Mouse (Mus musculus) adrenal gland, postnatal 25 days (tissue): ENCODE results near the gene Hacl1. TPM values are rescaled to one million over a fixed set of nuclear protein-coding genes. Genes with fewer than 3 reads are reported as not detected.

ENCODE experiments used
- DNase-seq: peaks from one replicate; pipeline ENCODE4 v3.0.0; 2021; ENCODE audit warnings: mixed read lengths
- total RNA-seq: library from RNA; stranded (reverse); gene quantifications from 2 replicates; pipeline ENCODE4 v1.2.3, GENCODE M21; 2021

Hacl1 gene
- total RNA-seq, 1 experiment from 2014 or later: 69.0 TPM

DNA sequence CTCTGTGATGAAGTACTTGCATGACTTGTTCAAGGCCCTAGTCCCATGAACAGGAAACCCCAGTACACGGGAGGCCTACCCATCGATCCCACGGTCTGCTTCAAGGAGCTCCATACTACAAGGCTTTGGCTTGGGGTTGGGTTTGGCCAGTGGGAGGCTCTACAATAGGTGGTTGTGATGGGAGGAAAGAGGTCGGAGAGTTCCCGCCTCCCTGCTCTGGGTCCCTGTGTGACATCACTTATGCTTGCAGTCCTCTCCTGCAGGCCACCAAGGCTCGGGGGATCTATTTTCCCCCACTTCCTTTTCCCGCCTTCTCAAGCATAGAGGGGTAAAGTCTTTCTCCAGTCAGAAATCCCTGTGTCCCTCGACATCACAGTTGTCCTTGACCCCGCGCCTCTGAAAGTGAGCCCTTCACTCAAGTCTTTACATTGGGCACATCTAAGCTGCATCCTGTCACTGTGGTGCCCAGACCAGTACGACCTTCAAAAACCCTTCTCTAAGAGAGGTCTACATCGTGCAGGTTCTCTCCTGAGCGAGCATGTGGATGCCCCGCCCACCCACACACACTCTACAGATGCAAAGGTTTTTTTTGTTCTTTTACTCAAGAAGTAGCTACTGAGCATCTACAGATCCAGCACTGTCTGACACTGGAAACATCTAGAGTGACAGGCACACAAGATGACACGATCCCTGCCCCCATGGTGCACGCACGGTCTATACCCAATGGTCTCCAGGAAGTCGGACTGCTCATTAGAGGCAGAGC lies 66.0 kb downstream of the Hacl1 start:
- no peak for DNase-seq

GRCm38 (mm10) chr14:31572561-31573175 lies 68.4 kb downstream of the Hacl1 start:
- DNase-seq: no peak

DNA sequence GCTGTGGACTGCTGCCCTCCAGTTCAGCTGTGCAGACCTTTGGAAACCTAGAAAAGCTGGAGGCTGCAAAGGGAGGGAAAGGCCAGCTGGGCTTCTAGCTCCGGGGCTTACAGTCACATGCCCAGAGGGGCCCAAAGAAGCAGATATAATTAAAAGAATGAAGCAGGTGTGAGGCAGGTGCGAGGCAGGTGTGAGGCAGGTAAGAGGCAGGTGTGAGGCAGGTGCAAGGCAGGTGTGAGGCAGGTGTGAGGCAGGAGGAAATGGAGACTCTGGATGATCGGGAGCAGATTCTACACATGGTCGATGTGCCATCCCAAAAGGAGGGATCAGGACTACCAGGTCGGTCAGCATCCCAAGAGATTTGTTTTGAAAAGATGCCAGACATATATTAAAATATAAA lies 69.7 kb downstream of the Hacl1 start:
- DNase-seq: no peak

- DNase-seq: no peak
Observed at GRCm38 (mm10) chr14:31570131-31570951, 70.7 kb downstream of the Hacl1 start.

DNA sequence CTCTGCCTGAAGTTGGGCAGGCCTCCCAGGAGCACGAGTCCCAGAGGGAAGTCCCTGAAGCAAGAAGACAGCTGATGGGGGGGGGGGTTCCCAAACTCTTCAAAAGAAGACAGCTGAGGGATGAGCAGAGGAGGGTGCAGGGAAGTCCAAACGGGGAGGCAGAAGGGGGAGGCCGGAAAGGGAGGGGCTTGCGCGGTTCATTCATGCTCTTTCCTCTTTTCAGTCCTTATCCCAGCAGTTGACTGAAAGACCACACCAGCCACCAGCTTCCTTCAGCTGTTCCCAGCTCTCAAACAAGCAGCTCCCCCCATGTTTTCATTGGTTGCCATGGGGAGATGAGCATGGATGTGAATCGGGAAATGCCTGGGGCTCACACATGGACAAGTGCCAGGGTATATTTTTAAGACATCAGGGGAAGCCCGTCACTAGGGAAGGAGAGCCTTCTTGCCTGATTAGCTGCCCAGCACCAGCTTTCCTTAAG lies 71.9 kb downstream of the Hacl1 start:
- no peak for DNase-seq

DNA sequence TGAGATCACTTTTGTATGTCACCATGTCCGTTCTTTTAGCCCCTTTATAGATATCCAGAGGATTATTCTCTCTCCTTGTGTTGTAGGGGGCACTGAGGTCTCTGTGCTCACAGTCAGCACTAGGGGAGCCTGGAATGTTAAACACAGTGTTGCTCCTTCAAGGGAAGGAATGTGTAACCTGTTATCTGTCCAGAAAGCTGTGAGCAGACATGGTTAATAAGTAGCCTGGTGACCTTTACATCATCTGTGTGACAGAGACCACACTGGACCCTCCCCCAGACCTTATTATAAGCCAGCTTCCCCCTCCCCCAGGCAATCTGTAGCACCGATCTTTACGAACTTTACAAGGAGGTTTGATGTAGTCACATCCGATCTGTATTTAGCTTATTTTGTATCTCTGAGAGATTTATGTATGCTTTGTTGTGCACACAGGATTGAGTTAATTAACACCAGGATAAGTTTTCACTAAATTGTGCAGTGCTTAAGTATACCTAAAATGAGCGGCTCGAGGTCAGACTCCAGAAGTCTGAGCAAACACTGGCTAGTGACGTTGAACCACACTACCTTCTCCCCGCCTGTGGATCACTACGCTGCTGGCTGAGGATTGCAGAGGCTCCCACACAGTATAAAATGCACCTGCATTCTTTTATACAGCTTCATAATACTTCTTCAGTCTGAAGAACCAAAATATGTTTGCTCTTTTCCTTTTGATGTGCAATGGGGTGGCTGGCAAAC lies 75.4 kb downstream of the Hacl1 start:
- no peak for DNase-seq

GRCm38 (mm10) chr14:31564452-31565179 lies 76.5 kb downstream of the Hacl1 start:
- DNase-seq: peak; percentile 38

- no peak for DNase-seq
Observed at GRCm38 (mm10) chr14:31560886-31561285, 80.2 kb downstream of the Hacl1 start.

DNA sequence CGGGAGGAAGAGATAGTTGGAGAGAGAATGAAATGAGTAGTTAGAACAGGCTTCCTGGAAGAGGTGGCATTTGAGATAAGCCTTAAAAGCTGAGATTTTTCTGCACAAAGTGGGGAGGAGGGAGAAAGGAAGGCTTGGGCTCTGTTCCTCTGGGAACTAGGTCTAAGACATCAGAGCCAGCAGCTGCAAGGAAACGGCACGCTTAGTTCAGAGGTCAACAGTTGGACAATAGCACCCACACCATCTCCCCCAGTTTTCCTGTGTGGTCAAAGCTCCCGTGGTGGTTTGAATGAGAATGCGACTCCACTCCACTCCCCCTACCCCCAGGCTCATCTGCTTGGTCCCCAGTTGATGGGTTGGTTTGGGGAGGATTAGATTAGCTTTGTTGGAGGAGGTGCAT lies 81.9 kb downstream of the Hacl1 start:
- DNase-seq: no peak

- no peak for DNase-seq
Observed at GRCm38 (mm10) chr14:31557784-31558183, 83.3 kb downstream of the Hacl1 start.

DNA sequence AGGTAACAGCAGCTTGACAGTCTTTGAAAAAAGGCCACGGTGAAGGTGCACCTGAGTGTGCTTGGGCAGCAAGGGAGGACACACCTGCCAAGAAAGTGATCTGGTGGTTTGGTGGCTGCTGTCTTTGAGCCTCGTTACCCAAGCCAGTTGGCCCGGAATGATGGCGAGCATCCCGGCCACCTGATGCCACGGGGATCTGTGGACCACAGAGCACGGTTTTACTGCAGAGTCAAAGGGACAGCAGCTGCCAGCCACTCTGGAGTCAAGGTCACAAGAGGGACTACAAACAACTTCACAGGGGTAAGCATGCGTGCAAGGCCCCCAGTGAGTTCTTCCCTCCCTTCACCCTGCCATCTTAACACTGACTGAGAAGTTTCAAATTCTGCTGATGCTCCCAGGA lies 83.8 kb downstream of the Hacl1 start:
- DNase-seq: no peak

DNA sequence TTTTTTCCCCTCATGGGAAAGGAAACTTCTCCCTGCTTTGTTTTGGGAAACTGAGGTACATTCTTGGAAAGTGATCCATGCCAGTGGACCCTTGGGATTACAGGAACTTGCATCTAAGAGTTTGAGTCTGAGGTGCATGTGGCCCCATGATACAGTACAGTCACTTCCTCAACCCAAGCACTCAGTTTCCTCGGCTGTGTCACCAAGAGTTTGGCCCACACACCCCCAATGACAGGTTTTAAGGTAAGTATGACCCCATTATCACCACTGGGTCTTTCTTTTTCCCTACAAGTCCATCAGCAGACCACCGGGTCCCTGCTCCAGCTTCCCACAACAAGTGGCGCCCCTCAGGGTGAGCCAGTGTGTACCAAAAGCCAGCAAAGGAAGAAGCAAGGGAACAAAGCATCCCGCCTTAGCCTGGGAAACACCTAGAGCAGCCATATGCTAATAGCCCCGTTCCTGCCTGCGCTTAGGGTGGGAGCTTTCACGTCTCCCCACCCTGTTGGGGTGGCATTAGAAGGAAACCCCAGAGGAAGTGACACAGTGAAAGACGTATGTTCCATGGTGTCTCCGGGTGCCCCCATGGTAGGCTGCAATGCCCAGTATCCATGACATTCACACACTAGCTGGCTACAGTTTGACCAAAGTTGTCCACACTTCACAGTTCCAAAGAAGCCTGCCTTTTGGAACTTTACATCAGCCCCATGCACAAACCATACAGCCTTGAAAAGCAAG lies 84.4 kb downstream of the Hacl1 start:
- no peak for DNase-seq

- no peak for DNase-seq
Observed at GRCm38 (mm10) chr14:31555963-31556434, 85.1 kb downstream of the Hacl1 start.

DNA sequence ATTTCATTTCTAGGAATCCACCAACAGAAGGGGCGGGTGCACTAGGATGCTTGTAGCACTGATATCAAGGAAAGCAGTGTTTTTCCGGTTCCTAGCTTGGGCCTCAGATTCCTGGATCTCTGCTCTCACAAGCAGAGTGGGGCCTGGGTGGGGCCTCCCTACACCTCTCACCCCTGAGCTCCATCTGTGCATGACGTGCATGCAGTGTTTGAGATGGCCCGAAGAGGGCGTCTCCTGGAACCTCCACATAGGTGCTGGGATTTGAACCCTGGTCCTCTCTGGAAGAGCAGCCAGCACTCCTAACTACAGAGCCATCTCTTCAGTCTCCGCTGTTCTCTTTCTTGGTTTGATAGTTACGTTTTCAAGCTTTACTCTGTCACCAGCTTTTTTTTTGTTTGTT lies 86.1 kb downstream of the Hacl1 start:
- DNase-seq: no peak

Other genes with a start within 250 kb of the Hacl1 start
- gene Sh3bp5, start 205.2 kb downstream of the Hacl1 start, total RNA-seq: 112 and 134 TPM in 2 replicates
- gene Eaf1, start 146.9 kb downstream of the Hacl1 start, total RNA-seq: 41.4 and 50.6 TPM in 2 replicates
- 24.4 and 24.5 TPM in 2 replicates for gene Mettl6, start 146.2 kb downstream of the Hacl1 start, total RNA-seq
- not detected in 2 replicates for gene Colq, start 49.9 kb downstream of the Hacl1 start, total RNA-seq
- 0.62 and 1.2 TPM in 2 replicates for gene Gm49387, start 408 bp downstream of the Hacl1 start, total RNA-seq
- 65.9 and 70.8 TPM in 2 replicates for gene Btd, start 258 bp downstream of the Hacl1 start, total RNA-seq
- gene Ankrd28, start 189.4 kb upstream of the Hacl1 start, total RNA-seq: 20.6 and 25.6 TPM in 2 replicates